In the genomic region with DNA sequence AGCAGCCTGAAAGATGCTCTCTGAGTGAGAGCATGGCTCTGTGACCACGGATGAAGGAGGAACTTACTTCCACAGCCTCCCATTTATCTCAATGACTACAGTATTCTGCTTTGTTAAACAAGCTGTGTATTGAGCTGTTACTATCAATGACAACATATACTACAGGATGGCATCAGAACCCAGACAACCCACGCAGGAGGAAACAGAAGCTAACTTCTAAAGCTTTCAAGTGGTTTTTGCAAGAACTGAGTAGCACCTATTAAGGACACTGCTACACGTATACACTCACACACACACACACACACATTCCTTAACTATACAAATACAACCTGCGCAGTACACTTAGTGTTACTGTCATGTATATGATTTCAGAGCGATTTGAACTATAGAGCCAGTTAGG, we compare ENCODE assay signal across 28 mouse cellular contexts.
DNase-seq lines count a peak whose midpoint lies in the region; ATAC-seq lines count a peak whose summit lies in the region.
"Had no signal": no experiment of that assay in that cellular context is flagged by ENCODE, and none has a peak within 500 bp of the region (broad histone marks: within the 10 kb centered on the region; RNA-seq: fewer than 3 reads in every experiment).

No protein-coding gene starts in this region.

- intact Hi-C loops in left cerebral cortex, postnatal 4 days (cut with DNase I): no loop called here

- H3K9me3 ChIP-seq in midbrain, embryonic 16.5 days (replicated peaks; ENCODE audit: control insufficient read depth, low read length, poor library complexity, severe bottlenecking): no peaks in the 10 kb centered on the region
- H3K9me3 ChIP-seq: embryonic facial prominence, embryonic 12.5 days; embryonic facial prominence, embryonic 15.5 days; G1E; heart, embryonic 12.5 days; heart, embryonic 15.5 days; hindbrain, embryonic 10.5 days; hindbrain, embryonic 13.5 days had no signal

- H3K4me3 ChIP-seq in midbrain, embryonic 16.5 days (ENCODE audit: low read depth, low read length): no peak overlapping the region
- H3K4me3 ChIP-seq: embryonic facial prominence, embryonic 12.5 days; embryonic facial prominence, embryonic 15.5 days; heart, embryonic 12.5 days; heart, embryonic 15.5 days; hindbrain, embryonic 10.5 days; hindbrain, embryonic 13.5 days had no signal

- DNase-seq in CD4-positive helper T cell, adult 2 months (ENCODE audit: low read depth, low spot score): peak; percentile 64
- DNase-seq in induced T-regulatory cell, adult 2 months (ENCODE audit: low read depth): peak; percentile 28
- no peak for DNase-seq in adrenal gland, postnatal 36 days
- DNase-seq in left cerebral cortex, postnatal 4 days: no peak
- DNase-seq: adrenal gland, adult 8-10 months; B cell, adult 2 months; cerebellum, adult 11 months; cerebellum, adult 2 months; cerebellum, adult 9-11 months; cerebellum, postnatal 25 days; gastrocnemius, postnatal 25 days; heart, adult 18-20 months; heart, postnatal 10 days; heart, postnatal 36 days; kidney, adult 18-20 months had no signal

- no peak overlapping the region for H3K27ac ChIP-seq in midbrain, embryonic 16.5 days (ENCODE audit: low read length)
- H3K27ac ChIP-seq: embryonic facial prominence, embryonic 12.5 days; embryonic facial prominence, embryonic 15.5 days; heart, embryonic 15.5 days; hindbrain, embryonic 10.5 days; hindbrain, embryonic 13.5 days had no signal

- H3K27me3 ChIP-seq in midbrain, embryonic 16.5 days (ENCODE audit: control insufficient read depth, insufficient read depth, low read depth, low read length): no peaks in the 10 kb centered on the region
- H3K27me3 ChIP-seq: CH12.LX; embryonic facial prominence, embryonic 12.5 days; embryonic facial prominence, embryonic 15.5 days; heart, embryonic 12.5 days; heart, embryonic 15.5 days; hindbrain, embryonic 13.5 days; Patski had no signal

- no peak overlapping the region for H3K4me2 ChIP-seq in midbrain, embryonic 16.5 days (ENCODE audit: low read length)
- H3K4me2 ChIP-seq: embryonic facial prominence, embryonic 12.5 days; embryonic facial prominence, embryonic 15.5 days; heart, embryonic 12.5 days; heart, embryonic 15.5 days; hindbrain, embryonic 13.5 days had no signal

- no peaks in the 10 kb centered on the region for H3K36me3 ChIP-seq in midbrain, embryonic 16.5 days (ENCODE audit: control insufficient read depth, insufficient read depth, low read length)
- H3K36me3 ChIP-seq: embryonic facial prominence, embryonic 12.5 days; embryonic facial prominence, embryonic 15.5 days; heart, embryonic 12.5 days; heart, embryonic 15.5 days; hindbrain, embryonic 10.5 days; hindbrain, embryonic 13.5 days had no signal

- no peak overlapping the region for H3K9ac ChIP-seq in midbrain, embryonic 16.5 days (ENCODE audit: low read depth, low read length)
- H3K9ac ChIP-seq: embryonic facial prominence, embryonic 12.5 days; embryonic facial prominence, embryonic 15.5 days; heart, embryonic 12.5 days; heart, embryonic 15.5 days; hindbrain, embryonic 13.5 days had no signal

- WGBS in midbrain, embryonic 16.5 days: 89% methylated on average over 5 of the region's 5 CpGs

- H3K4me1 ChIP-seq in midbrain, embryonic 16.5 days (ENCODE audit: control insufficient read depth, insufficient read depth, low read length): no peaks in the 10 kb centered on the region
- H3K4me1 ChIP-seq: embryonic facial prominence, embryonic 15.5 days; heart, embryonic 15.5 days had no signal

- peak; percentile 81 for ATAC-seq in CD4-positive, CD25-positive, alpha-beta regulatory T cell, adult 4 months
- ATAC-seq in midbrain, embryonic 16.5 days: no peak
- ATAC-seq: forebrain, embryonic 14.5 days; intestine, embryonic 16.5 days; Patski had no signal

Comparison
In these comparisons a context has a peak if more than half of its experiments do, and no peak if none do; other contexts are left out.
1. DNase-seq: peak in CD4-positive helper T cell, adult 2 months (single experiment) and induced T-regulatory cell, adult 2 months (single experiment); none in adrenal gland, postnatal 36 days (0 of 2) and left cerebral cortex, postnatal 4 days (single experiment).